Mouse (Mus musculus): Measurements from ENCODE around the gene Stard10.
A peak's percentile ranks its signal among the peaks of the same experiment; 100 is the strongest.

The Stard10 gene

DNA sequence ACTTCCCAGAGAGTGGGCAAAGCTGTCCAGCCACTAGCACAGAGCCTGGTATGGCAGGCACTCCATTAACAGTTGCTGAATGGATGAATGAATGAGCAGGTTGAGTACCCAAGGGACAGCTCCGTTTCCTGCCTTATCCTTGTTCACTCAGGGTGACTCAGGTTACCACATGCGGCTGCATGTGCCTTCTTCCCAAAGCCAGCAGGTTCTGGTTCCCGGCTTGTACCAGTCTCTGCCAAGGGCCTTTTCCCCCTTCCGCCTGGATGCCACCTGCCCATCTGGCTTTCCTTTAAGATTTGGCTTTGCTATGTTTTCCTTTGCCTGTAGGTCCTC is 13.9 kb downstream of the Stard10 start:
- no peak for DNase-seq (ENCODE audit: low spot score in 2 of 2)

DNA sequence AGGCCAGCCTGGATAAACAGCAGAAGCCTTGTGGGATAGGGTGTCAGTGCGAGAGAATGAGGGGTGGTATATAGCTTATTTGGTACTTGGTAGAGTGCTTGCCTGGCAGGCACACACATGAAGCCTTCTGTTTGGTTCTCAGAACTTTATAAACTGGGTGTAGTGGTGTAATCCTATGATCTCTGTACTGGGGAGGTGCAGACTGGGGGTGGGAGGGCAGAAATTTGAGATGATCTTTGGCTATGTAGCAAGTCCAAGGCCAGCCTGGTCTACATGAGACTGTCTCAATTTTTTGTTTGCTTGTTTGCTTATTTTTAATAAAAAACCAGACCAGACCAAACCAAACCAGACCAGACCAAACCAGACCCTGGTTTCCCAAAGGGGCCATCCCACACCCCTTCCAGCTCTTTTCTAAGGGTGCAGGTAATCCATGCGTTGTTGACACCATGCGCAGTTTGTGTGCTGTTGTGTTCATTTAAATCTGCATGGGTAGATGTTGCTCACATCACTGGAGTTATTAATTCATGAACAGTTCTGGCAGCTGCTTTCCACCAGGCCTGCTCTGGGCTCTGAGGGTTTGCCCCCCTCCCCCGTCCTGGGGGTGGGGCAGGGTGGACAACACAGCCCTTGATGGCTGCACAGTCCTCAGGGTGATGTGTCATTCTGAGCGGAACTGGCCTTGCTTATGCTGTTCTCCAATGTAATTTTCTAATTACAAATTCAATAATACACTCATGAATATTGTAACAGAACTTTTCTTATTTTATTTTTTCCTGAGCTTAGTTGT is 15.4 kb downstream of the Stard10 start:
- DNase-seq (ENCODE audit: low spot score in 2 of 2): no peak

DNA sequence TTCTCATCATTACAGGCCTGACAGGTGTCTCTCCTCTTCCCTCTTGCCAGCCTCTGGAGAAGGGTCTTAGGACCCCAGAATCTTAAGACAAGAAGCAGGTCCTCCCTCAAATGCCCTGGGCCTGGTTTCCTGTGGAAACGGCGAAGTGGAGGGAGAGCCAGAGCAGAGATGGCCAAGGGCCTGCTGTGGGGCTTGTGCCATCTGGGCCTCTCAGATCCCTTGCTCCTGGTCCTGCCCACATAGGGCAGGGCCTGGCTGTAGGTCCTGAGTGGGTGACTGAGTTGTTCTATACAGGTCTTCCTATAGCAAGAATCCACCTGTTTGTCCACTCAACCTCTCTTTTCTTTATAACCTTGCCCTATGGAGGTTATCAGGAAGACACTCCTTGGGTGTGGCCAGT is 18.3 kb downstream of the Stard10 start:
- no peak for DNase-seq (ENCODE audit: low spot score in 2 of 2)

DNA sequence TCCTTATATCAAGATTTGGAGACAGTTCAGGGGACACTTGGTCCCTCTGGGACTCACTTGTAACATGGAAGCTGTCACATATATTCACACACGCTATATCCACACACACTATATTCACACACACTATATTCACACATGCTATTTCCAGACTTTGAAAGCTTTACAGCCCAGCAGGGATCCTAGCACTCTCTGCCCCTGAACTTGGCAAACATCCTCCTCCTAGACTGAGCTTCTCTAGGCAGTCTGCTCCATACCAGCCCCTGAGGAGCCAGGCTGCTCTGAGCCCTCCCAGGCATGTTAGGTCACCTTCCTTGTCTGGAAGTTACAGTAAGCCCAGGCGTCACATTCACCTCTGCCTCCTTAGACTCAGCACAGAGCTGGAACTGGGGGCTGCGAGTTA is 19.8 kb downstream of the Stard10 start:
- no peak for DNase-seq (ENCODE audit: low spot score in 2 of 2)

DNA sequence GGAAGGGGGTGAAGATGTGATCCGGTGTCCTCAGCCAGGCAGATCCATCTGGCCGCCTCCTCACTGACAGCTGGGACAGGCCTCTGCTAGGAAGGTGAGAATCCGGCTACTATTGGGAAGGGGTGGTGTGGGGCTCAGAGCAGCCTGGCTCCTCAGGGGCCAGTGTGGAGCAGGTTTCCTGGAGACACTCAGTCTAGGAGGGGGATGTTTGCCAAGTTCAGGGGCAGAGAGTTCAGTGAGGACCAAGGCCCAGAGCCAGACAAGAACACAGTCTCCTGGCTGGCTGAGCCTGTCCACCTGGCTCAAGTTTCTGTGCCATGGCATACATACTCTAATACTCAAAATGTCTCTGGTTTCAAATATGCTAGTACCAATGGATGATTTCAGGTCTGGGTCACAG is 20.5 kb downstream of the Stard10 start:
- DNase-seq (ENCODE audit: low spot score in 2 of 2): no peak

DNA sequence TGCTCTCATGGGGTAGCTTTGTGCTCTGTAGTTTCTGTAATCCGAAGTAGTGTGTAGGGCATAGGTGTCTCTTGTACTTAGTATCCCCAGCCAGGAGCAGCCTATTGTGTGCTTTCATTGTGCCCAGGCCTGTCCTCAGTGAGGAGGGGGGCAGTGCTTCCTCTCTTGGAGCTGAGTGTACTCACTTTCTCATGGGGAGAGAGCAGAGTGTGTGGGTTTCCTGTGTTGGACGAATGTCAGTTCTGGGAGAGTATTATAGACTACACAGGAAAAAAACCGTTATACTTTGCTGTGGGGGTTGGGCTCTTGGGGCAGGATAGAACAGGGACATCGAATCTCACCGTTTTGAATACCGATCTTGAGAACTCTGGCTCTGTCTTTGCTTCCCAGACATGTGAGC is 24.5 kb downstream of the Stard10 start:
- no peak for DNase-seq (ENCODE audit: low spot score in 2 of 2)

DNA sequence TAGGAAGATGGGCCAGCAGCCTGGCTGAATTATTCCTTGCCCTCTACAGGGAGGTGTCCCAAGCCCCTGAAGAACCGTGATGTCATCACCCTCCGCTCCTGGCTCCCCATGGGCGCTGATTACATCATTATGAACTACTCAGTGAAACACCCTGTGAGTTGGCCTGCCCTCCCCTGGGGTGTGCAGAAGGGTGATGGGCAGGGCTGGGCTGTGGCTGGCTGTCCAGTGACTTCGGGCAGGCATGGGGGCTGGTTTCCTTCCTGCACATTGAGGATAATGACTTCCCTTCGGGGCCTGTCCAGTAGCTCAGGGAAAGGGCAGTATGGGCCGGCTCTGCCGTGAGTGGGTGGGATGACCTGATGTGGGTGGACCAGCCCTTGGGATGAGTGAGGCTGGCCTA is 26.2 kb downstream of the Stard10 start:
- no peak for DNase-seq (ENCODE audit: low spot score in 2 of 2)

DNA sequence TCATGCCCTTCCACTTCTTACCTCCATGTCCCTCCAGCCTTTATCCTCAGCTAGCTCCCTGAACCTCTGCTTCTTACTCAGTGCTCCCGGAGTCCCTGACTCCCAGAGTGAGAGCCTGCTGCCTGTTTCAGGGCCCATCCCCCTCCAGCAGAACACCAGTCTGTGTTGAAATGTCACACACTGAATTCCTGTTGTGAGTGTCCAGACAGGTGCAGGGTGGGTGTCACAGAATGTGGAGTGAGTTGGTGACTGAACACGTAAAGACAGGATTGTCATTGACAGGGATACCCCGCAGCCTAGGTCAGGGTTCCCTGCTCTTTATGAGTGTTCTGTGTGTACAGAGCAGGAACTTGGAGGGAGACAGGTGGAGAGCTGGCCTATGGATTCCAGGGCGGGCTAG is 28.0 kb downstream of the Stard10 start:
- DNase-seq (ENCODE audit: low spot score in 2 of 2): no peak

DNA sequence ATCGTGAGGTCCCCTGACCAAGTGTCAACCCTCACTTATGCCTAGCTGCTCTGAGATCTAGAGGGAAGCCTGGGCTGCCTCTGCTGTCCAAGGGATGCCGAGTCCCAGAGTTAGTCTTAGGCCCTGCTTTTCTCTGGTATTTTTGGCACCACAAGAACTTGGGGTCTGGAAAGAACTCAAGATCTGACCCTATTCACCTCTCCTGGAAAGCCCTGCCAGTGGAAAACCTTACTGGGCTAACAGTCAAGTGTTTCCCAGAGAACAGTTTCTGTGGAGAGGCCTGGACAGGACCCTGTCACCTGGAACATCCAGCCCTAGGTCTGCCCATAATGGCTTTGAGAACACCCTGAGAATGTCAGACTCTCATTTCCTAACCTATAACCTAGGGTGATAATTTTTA is 30.1 kb downstream of the Stard10 start:
- DNase-seq (ENCODE audit: low spot score in 2 of 2): no peak

DNA sequence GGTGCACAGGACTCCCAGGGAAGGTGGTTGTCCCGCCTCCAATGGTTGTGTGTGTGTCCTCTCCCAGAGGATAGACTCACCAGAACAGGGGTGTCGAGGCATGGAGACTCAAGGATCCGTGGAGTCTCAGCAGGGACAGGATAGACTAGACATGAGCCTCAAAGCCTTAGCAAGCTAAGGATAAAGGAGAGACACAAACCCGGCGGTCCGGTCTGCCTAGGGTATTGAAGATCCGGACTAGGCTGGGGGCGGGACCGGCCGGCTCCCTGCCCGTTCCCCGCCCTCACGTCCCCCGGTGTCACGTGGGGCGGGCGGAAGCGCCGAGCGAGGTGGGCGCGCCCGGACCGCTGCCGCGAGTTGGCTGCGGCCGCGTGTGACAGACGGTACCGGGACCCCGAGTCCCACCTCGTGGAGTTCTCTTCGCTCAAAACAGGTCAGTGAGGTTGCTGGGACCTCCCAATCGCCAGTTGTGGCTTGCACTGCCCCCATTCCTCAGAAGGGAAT is 30.9 kb downstream of the Stard10 start, which contains the start of gene Arap1:
TSS of gene Arap1 (plus strand) at position 301 of the 504 bp plus-strand sequence.
- no peak for DNase-seq (ENCODE audit: low spot score in 2 of 2)

DNA sequence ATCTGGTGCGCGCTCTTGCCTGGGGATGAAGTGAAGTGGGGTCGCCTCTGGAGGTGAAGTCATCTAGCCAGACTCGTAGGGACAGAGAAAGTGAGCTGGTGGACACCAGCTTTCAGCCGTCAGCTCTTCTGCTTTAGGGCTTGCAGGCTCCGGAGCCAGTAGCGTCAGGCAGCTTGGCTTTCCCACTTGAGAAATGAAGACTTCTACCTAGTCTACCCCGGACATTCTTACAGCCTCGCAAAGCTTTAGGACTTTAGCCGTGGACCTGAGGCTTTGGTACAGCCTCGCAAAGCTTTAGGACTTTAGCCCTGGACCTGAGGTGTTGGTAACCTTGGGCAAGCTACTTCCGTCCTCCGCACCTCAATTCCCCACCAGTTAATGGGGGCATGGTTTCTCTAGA is 31.4 kb downstream of the Stard10 start:
- no peak for DNase-seq (ENCODE audit: low spot score in 2 of 2)

DNA sequence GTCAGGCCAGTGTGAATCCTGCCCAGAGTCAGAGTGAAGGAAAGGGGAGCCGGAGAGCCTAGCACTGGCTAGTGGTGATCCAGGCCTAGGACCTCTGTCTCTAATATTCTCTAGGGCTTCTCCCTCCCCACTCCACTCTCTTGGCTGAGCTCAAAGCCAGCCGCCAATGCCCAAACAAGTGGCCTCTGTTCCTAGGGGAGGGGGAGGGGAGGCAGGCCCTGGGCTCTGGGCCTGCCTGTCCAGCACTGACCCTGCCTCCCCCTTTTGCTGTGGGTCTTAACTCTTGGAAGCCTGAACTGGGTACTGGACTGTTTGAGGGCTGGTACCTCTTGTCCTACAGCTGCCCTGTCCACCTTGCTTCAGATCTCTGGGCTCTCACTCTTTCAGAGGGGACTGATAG is 33.0 kb downstream of the Stard10 start:
- peak; percentile 14 to 44 for DNase-seq (ENCODE audit: low spot score in 2 of 2)

DNA sequence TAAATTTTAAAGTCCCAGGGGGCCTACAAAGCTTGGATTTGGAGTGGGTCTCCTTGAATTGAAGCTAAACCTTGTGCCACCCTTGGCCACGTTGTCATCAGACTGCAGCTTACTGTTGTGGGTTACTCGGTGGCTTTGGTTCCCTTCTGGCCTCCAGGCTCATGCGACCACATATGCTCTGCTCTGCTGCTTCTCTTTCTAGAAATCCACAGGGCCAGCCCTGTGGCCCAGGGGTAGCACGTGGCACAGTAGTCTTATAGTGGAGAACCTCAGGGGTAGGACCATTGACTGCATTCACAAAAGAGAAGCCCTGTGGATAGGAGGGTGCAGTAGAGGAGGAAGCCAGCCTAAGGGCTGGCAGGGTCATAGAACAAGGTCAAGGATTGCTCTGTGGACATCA is 35.5 kb downstream of the Stard10 start:
- DNase-seq (ENCODE audit: low spot score in 2 of 2): no peak

DNA sequence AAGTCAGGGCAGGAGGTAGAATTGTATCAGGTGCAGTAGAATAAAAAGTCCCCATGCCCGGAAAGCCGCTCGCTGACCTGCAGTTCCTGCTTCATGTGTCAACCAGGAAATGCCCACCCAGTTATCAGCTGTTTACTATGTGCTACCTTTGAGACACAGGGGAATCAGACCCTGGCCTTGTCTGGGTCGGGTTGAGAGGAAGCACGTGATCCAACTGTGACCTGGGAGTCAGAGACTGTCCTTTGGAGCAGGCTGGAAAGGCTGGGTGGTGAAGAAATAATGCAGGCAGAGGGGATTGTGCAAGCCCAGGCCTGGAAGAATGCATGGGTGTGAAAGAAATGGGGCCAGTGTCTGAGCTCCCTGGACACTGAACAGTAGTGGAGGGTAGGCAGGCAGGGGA is 37.5 kb downstream of the Stard10 start:
- no peak for DNase-seq (ENCODE audit: low spot score in 2 of 2)

DNA sequence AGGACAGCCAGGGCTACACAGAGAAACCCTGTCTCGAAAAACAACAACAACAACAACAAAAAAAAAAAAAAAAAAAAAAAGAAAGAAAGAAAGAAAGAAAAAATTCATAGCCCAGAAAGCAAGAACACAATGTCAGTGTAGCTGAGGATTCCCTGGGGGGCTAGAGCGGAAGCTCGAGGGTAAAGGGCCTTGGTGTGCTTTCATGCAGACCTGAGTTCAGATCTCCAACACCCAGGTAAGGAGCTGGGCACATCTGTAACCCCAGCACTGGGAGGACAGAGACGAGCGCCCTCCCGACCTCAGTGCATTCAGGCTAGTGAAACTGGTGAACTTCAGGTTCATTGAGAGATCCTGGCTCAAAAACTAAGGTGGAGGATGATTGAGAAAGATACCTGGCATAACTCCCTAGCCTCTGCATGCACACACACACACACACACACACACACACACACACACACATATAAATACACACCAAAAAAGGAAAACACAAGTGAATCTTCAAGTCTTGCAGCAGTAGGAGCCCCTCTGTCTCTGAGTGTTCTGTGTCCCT is 38.7 kb downstream of the Stard10 start:
- no peak for DNase-seq (ENCODE audit: low spot score in 2 of 2)

DNA sequence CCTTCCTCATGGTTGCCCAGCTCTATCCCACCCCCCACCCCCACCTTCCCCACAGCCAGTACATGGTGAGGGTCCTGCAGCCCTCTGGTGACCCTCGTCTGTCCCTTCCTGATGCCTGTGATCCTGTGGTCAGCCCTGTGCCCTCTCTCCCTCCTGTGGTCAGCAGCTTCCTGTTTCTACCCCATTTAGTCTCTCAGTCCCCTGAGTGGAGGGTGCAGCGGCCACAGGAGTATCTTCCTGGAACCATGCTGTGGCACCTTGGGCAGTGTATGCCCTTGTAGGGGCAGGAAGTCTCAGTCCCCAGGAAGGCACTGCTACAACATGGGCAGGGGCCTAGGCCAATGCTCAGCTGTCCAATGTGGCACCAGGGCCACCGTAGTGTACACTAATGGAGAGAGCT is 40.0 kb downstream of the Stard10 start:
- no peak for DNase-seq (ENCODE audit: low spot score in 2 of 2)

DNA sequence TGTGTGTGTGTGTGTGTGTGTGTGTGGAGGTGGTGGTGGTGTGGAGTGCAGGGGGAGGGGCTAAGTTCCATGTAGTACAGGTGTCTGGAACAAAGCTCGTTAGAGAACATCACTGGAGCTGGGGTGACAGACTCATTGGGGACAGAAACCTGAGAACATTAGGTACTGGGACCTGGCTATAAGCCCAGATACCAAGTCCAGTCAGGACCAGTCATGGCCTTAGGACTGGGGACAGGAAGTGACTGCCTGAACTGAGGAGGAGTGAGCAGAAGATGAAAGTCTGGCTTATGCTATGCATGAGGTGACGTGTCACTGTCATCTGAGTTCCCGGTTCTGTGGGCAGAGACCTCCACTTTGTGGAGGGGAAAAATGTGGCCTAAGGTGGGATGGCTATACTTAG is 43.5 kb downstream of the Stard10 start:
- no peak for DNase-seq (ENCODE audit: low spot score in 2 of 2)

DNA sequence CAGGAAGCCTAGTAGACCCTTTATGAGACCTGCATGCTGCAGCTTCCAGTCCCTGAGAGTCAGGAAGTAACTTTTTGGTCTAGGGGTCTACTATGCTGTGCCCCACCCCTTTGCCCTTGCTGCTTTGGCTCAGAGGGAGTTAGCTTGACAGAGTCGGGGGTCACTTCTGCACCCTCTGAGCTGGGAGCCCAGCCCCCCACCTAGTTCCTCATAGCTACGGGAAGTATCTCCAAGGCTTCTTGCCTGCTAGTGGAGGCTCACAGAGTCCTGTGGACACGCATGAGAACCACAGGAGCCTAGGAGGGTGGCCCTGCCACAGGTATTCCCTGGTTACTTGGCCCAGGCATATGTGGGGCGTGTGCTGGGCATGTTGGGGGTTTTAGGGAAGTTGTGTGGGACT is 44.1 kb downstream of the Stard10 start:
- no peak for DNase-seq (ENCODE audit: low spot score in 2 of 2)

DNA sequence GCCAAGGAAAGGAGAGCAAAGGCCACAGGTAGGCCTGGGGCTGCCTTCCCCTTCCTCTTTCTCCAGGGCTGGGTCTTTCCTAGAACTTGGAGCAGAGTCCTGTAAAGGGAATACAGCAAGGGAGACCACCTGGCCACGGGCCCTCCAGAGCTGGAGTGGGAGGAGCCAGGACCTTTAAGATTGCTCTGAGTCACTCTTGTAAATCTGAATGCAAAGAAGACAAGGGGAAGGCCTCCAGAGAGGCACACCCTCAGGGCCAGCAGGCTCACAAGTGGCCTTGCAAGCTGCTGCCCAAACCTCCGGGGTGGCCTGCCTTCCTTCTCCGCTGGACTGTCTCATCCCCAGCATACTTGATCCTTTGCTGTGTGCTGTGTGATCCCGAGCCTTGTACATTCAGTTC is 44.9 kb downstream of the Stard10 start:
- DNase-seq (ENCODE audit: low spot score in 2 of 2): no peak

DNA sequence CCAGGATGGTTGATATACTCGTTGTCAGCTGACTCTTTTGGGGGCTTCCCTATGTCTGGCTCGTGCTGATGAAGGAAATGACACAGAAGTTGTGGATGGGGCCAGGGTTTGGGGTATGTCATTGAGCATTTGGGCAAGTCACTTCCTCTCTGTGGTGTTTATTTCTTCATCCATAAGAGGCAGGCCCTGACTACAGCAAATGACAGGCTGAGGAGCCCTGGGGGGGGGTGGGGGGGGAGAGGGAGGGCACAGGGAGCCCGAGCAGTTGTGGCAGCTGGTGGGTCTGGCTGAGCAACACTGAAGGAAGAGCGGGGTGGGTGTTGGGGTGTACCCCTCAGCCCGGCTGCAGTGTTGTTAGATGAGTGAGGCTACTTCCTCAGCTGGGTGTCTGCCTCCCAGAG is 45.9 kb downstream of the Stard10 start:
- DNase-seq (ENCODE audit: low spot score in 2 of 2): no peak

DNA sequence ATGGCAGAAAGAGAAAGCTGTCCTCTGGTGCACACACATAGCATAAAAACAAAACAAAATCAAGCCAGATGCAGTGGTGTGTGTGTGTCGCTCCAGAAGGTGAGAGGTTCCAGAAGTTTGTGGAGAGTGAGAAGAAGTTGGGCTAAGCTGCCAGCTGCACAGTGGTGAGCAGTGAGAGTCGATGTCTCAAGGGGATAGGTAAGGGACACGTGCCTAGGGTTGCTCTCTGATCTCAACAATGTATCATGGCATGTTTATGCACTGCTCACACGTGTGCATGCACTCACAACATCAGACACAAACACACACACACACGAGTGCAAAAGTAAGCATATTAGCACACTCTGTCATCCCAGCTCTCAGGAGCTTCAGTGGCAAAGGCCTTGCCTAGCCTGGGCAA is 47.0 kb downstream of the Stard10 start:
- no peak for DNase-seq (ENCODE audit: low spot score in 2 of 2)

DNA sequence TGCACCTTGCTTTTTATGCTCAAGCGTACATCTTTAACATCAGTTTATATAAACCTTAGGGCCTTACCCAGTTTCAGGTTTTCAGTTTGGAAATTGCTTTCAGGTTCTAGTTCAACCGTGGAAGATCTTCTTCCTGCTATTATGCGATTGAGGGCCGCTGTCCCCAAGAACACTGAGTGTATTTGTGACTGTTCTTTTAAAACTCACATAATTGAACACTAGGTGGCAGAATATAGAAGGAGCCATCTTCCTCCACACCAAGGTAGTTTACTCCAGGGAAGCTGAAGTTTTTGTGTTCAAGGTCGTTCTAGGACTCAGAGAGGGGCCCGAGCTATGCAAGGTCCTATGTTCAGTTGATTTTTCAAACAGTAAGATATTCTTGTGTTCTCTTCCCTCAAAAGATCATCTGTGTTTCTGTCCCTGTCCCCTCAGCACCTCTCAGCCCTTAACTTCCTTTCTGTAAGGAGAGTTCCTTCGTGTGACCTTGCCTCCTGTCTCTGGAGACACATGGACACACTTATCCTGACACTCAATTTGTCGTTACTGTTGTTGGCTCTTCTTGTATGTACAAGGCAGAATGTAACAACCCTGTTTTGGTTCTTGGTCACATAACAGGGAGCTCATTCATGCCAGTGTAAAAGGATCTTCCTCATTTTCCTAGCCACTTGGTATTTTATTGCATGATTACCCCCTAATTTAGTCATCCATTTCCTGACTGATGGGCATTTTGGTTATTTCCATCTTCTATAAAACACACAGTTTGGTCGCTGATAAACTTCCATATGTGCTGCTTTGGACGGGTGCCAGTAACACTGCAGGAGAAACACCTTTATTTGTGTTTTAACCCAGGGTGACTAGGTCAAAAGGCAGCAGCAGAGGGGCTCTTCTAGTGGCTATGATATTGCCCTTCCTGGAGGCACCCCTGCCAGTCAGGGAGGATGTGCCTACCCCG is 51.3 kb downstream of the Stard10 start:
- DNase-seq (ENCODE audit: low spot score in 2 of 2): no peak

DNA sequence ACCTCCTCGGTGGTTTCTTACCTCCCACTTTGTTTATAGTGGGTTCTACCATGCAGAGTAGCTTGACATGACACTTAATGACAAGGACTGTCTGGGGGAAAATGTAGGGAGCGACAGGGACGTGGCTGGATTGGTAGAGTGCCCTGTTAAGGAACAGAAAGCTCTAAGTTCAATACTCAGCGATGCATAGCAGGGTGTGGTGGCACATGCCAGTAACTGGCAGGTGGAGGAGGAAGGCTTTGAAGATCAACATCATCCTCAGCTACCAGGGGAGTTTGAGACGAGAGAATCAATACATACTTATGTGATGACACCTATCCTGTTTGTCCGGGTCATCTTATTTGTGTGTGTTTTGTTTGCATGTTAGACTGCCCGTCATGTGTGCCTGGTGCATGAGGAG is 52.8 kb downstream of the Stard10 start:
- DNase-seq (ENCODE audit: low spot score in 2 of 2): no peak

Data from right cerebral cortex, adult 2 months (tissue).